Mouse (Mus musculus) central nervous system, embryonic 14 days (tissue): ENCODE data around the gene Cilp2. TPM values are rescaled to one million over a fixed set of nuclear protein-coding genes. Genes with fewer than 3 reads are reported as not detected.

Experiments
- polyA plus RNA-seq: library from polyadenylated mRNA; depleted of rRNA; stranded (reverse); fragments of >200 nt; gene quantifications from 2 replicates; pipeline ENCODE4 v1.2.3, GENCODE M21; 2012; rRNA removed

Gene Cilp2
- 3.6 and 4.0 TPM in 2 replicates for polyA plus RNA-seq

DNA sequence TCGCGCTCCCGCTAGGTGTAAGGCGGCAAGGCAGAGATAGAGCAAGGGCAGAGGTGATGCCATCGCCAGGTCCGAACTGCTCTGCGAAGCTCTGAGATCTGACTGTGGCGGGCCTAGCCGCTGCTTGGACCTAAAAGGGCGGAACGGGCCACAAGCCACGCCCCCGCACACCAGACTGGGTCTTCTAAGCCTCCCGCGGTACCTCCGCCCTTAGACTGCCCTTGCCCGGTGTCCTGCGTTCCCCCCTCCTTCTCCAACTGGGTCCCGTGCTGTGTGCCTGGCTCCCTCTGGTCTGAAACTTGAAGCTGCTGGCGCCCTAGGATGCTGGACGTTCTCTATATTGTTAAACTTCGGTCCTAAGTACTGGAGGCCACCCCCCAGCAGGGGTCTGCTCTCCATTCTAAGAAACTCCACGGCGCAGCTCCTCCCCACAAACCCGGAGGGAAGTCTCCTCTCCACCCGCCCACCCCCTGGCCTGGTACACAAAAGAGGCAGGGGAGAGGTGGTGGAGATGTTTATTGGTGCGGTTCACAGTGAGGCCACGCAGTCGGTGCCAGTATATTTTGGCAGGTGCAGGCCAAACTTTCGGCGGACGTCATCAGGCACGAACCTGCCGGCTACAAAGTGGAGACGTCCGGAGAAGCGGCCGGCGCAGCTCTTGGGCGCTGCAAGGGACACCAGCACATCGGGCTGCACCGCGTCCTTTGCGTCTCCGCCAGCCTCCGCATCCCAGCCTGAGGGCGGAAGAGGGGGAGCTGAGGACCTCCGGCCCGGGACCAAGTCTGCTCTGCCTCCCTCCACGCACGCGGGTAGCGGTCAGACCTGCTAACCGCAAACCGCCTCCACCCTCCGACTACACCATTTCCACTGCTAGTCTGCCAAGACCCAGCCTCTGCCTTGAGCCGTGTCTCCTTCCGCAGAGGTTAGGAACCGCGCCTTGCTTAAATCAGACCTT is at the start of gene Cilp2:
Gene Cilp2, minus strand, starts transcription at position 399 of the 955 bp plus-strand sequence.

DNA sequence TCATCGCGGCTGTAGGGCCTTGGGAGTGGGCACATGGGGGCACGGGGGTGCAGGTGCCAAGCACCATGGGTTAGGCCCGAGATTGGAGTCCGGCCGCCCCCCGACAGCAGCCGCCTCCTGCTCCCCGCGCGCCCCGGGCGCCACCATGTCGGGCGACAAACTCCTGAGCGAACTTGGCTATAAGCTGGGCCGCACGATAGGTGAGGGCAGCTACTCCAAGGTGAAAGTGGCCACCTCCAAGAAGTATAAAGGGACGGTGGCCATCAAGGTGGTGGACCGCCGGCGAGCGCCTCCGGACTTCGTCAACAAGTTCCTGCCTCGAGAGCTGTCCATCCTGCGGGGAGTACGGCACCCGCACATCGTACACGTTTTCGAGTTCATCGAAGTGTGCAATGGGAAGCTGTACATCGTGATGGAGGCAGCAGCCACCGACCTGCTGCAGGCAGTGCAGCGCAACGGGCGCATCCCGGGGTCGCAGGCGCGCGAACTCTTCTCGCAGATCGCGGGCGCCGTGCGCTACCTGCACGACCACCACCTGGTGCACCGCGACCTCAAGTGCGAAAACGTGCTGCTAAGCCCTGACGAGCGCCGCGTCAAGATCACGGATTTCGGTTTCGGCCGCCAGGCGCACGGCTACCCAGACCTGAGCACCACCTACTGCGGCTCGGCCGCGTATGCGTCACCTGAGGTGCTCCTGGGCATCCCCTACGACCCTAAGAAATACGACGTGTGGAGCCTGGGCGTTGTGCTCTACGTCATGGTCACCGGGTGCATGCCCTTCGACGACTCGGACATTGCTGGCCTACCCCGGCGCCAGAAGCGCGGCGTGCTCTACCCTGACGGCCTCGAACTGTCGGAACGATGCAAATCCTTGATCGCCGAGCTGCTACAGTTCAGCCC is 14.9 kb upstream of the Cilp2 start, which contains the start of the genes Tssk6, Ndufa13 and Yjefn3:
Gene Tssk6, plus strand, starts transcription at position 22 of the 900 bp plus-strand sequence.
Gene Ndufa13, minus strand, starts transcription at position 396 of the 900 bp plus-strand sequence.
Gene Yjefn3, minus strand, starts transcription at position 550 of the 900 bp plus-strand sequence.

GRCm38 (mm10) chr8:69832298-69832853 is 55.1 kb downstream of the Cilp2 start, which contains the start of gene Pbx4:
Pbx4 (plus strand) TSS chr8:69832491.

Other genes with a start within 250 kb of the Cilp2 start
- 2.1 and 2.2 TPM in 2 replicates for gene Zfp964, start 233.2 kb downstream of the Cilp2 start, polyA plus RNA-seq
- 18.0 and 18.7 TPM in 2 replicates for gene Zfp869, start 177.0 kb downstream of the Cilp2 start, polyA plus RNA-seq
- 10.6 and 11.1 TPM in 2 replicates for gene Zfp963, start 137.7 kb downstream of the Cilp2 start, polyA plus RNA-seq
- gene Gm20422, start 112.8 kb downstream of the Cilp2 start, polyA plus RNA-seq, result 1.2 and 1.7 TPM in 2 replicates
- gene Atp13a1, start 96.5 kb downstream of the Cilp2 start, polyA plus RNA-seq, result 79.3 and 80.1 TPM in 2 replicates
- 37.8 and 39.9 TPM in 2 replicates for gene Zfp866, start 96.5 kb downstream of the Cilp2 start, polyA plus RNA-seq
- 69.7 and 72.7 TPM in 2 replicates for gene Gmip, start 79.0 kb downstream of the Cilp2 start, polyA plus RNA-seq
- gene Lpar2, start 65.3 kb downstream of the Cilp2 start, polyA plus RNA-seq, result 5.8 and 6.0 TPM in 2 replicates
- gene Pbx4, start 55.2 kb downstream of the Cilp2 start, polyA plus RNA-seq, result 35.2 and 36.1 TPM in 2 replicates
- gene Tssk6, start 14.5 kb upstream of the Cilp2 start, polyA plus RNA-seq, result 0.35 and 0.53 TPM in 2 replicates
- gene Ndufa13, start 14.9 kb upstream of the Cilp2 start, polyA plus RNA-seq, result 111 TPM in 2 replicates
- 9.4 and 9.6 TPM in 2 replicates for gene Yjefn3, start 15.0 kb upstream of the Cilp2 start, polyA plus RNA-seq
- 37.4 and 38.1 TPM in 2 replicates for gene Gatad2a, start 108.7 kb upstream of the Cilp2 start, polyA plus RNA-seq
- gene Mau2, start 155.0 kb upstream of the Cilp2 start, polyA plus RNA-seq, result 106 and 108 TPM in 2 replicates
- 34.3 TPM in 2 replicates for gene Sugp1, start 155.1 kb upstream of the Cilp2 start, polyA plus RNA-seq
- 7.4 and 8.5 TPM in 2 replicates for gene Tm6sf2, start 185.2 kb upstream of the Cilp2 start, polyA plus RNA-seq
- gene Hapln4, start 195.8 kb upstream of the Cilp2 start, polyA plus RNA-seq, result 0.36 and 0.43 TPM in 2 replicates
- gene Ncan, start 233.2 kb upstream of the Cilp2 start, polyA plus RNA-seq, result 71.2 and 75.0 TPM in 2 replicates
- 22.3 and 23.8 TPM in 2 replicates for gene Nr2c2ap, start 243.6 kb upstream of the Cilp2 start, polyA plus RNA-seq